Mouse (Mus musculus) heart, embryonic 13.5 days (tissue): ENCODE measurements around the gene Fbrsl1. TPM values are rescaled to one million over a fixed set of nuclear protein-coding genes. Genes with fewer than 3 reads are reported as not detected.

Experiments used
- ATAC-seq: fragments of 200-750 bp; cut with Nextera tagmentation; 2 replicates; pipeline ENCODE4 v1.8.0; 2017; ENCODE audit warnings: moderate TSS enrichment; ENCODE audit not compliant: insufficient number of reproducible peaks, low FRiP score, low TSS enrichment; ENCODE audit errors: extremely low read depth
- H3K27ac ChIP-seq: fragments of 300-500 bp; sonication (generic); replicated peaks from 2 replicates; pipeline ENCODE4 v1.5.1; 2015; ENCODE audit warnings: moderate library complexity, mild to moderate bottlenecking, inconsistent platforms
- H3K27me3 ChIP-seq: fragments of 300-500 bp; sonication (generic); replicated peaks from 2 replicates; pipeline ENCODE4 v1.6.1; 2015; ENCODE audit warnings: mild to moderate bottlenecking, inconsistent platforms
- H3K36me3 ChIP-seq: fragments of 300-500 bp; sonication (generic); 2 replicates; pipeline ENCODE4 v1.6.1; 2015; ENCODE audit warnings: mild to moderate bottlenecking, inconsistent platforms
- H3K4me1 ChIP-seq: fragments of 300-500 bp; sonication (generic); 2 replicates; pipeline ENCODE4 v1.6.1; 2015; ENCODE audit warnings: inconsistent platforms
- H3K4me2 ChIP-seq: fragments of 300-500 bp; sonication (generic); 2 replicates; pipeline ENCODE4 v1.6.1; 2015; ENCODE audit warnings: inconsistent platforms, mild to moderate bottlenecking, moderate library complexity
- H3K4me3 ChIP-seq: fragments of 300-500 bp; sonication (generic); 2 replicates; pipeline ENCODE4 v1.5.1; 2015; ENCODE audit warnings: moderate library complexity, mild to moderate bottlenecking, inconsistent platforms
- H3K9ac ChIP-seq: fragments of 300-500 bp; sonication (generic); 2 replicates; pipeline ENCODE4 v1.6.1; 2015; ENCODE audit warnings: inconsistent platforms, mild to moderate bottlenecking, moderate library complexity
- H3K9me3 ChIP-seq: fragments of 300-500 bp; sonication (generic); 2 replicates; pipeline ENCODE4 v1.6.1; 2016; ENCODE audit warnings: inconsistent platforms
- WGBS: fragments of 180-500 bp; shearing (Covaris S2); methylation state at CpG from one replicate; pipeline ENCODE4 v1.1.7; 2015; ENCODE audit warnings: mixed read lengths; 5-methylcytosine and 5-hydroxymethylcytosine counted together
- polyA plus RNA-seq: library from polyadenylated mRNA; unstranded; fragments of >200 nt; fragmentation: Nextera tagmentation; extraction: Ambion mirVana; gene quantifications from 2 replicates; pipeline ENCODE4 v1.2.1, GENCODE M21; 2015

Gene Fbrsl1
- polyA plus RNA-seq, 1 experiment from 2014 or later: 6.2 TPM

DNA sequence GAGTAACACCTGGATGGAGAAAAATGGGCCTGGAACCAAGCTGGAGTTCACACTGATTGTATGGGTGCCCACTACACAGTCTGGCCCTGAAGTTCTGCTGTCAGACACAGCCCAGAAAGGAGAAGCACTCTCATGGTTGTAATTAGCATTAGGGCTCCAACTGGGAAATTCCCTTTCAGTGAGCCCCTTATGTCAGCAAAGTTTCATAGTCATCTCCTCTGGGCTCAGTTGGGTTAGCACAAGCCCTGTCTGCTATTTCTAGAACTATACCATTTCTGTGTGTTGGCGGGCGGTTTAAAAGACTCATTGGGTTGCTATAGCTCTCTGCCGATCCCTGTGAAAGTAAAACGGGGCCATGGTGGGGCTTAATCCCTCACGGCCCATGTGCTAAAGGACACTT is 24.1 kb downstream of the Fbrsl1 start:
- H3K9me3 ChIP-seq: no peaks in the 10 kb centered on the region

DNA sequence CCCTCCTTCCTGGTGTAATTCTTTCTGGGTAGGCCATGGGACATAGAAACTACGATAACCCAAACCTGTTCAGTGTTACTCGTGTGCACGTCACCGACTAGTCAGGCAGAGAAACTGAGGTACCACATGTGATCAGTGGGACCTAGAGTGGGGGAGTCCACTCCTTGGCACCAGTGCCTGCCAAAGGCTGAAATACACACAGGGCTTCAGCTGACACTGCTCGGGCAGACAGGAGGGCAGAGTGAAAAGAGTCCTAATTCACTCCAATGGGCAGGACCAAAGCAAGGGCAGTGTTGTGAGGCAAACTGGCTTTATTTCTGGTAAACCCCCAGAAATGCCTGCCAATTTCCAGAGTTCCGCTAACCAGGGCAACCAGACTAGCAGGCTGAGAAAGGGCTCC is 26.9 kb downstream of the Fbrsl1 start:
- Histone ChIP-seq H3K9ac (no peak overlapping the region), H3K4me1 (peaks cover 24% of the 10 kb centered on the region), H3K36me3 (peaks cover 9% of the 10 kb centered on the region)

More for the DNA sequence above, 24.1 kb downstream of the Fbrsl1 start:
- Histone ChIP-seq H3K36me3 (peaks cover 9% of the 10 kb centered on the region), H3K9ac (no peak overlapping the region), H3K4me2 (no peak overlapping the region), H3K4me1 (peaks cover 4% of the 10 kb centered on the region), H3K4me3 (no peak overlapping the region), H3K27ac (no peak overlapping the region), H3K27me3 (no peaks in the 10 kb centered on the region)
- ATAC-seq: no peak
- WGBS: 89% methylated on average over 5 of the region's 5 CpGs

DNA sequence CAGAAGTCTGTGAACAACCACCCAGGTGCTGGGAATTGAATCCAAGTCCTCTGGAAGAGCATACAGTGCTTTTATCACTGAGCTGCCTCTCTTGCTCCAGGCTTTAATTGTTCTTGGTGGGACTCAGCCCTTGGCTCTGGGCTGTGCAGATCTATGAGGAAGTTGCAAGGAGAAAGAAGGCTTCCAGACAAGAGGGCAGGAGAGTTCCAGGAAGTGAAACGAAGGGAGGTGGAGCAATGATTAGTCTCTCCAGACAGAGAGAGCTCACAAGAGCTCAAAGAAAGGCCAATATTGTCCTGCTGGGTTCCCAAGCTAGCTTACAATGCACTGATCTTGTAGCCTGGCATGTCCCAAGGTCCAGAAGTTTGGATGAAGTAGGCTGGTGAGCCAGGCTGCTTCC is 27.4 kb downstream of the Fbrsl1 start:
- Histone ChIP-seq H3K4me2 (no peak overlapping the region), H3K4me3 (no peak overlapping the region), H3K27ac (no peak overlapping the region), H3K4me1 (peaks cover 29% of the 10 kb centered on the region), H3K9ac (no peak overlapping the region), H3K9me3 (no peaks in the 10 kb centered on the region), H3K36me3 (peaks cover 9% of the 10 kb centered on the region), H3K27me3 (no peaks in the 10 kb centered on the region)
- 67% methylated on average over 1 of the region's 1 CpGs for WGBS
- no peak for ATAC-seq

More for the DNA sequence above, 26.9 kb downstream of the Fbrsl1 start:
- no peak overlapping the region for H3K27ac ChIP-seq
- H3K9me3 ChIP-seq: no peaks in the 10 kb centered on the region
- no peak for ATAC-seq
- 92% methylated on average over 6 of the region's 6 CpGs for WGBS
- no peaks in the 10 kb centered on the region for H3K27me3 ChIP-seq
- no peak overlapping the region for H3K4me3 ChIP-seq
- H3K4me2 ChIP-seq: no peak overlapping the region

DNA sequence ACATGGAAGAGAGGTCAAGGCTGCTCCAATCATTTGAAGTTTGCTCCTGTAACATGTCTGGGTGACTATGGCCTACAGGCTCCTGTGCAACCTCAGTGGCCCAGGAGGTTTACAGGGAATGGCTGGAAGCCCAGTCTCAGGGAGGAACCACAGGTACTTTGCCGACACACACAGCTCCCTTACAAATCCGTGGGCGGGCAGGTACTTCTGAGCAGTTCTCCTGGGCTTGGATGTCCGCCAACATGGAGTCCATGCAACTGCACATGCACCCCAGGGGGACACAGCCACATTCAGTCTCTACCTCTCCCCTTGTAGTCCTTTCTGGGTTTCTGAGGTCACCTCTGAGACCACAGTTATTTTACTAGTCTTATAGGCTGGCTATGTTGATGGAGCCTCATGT is 28.1 kb downstream of the Fbrsl1 start:
- Histone ChIP-seq H3K27ac (no peak overlapping the region), H3K9me3 (no peaks in the 10 kb centered on the region), H3K36me3 (peaks cover 14% of the 10 kb centered on the region), H3K27me3 (no peaks in the 10 kb centered on the region), H3K4me2 (no peak overlapping the region), H3K4me1 (peaks cover 36% of the 10 kb centered on the region), H3K4me3 (no peak overlapping the region), H3K9ac (no peak overlapping the region)
- ATAC-seq: no peak
- 84% methylated on average over 4 of the region's 4 CpGs for WGBS

DNA sequence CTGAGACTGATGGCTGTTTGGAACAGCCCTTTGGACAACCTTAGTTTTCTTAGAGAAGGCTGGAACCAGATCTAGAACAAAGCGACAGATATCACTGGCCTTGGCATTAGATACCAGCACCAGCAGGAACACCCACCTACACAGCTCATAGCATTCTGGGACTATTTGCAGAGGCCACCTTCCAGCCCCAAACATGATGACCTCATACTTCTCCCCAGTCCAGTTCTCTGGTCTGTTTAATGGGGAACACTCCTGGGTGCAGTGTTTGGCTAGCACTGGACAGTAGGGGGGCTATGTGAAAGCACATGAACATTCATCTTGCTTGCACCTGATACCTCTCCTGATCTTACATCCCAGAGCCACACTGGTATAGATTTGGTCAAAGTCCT is 29.8 kb downstream of the Fbrsl1 start:
- WGBS: 71% methylated on average over 1 of the region's 1 CpGs

DNA sequence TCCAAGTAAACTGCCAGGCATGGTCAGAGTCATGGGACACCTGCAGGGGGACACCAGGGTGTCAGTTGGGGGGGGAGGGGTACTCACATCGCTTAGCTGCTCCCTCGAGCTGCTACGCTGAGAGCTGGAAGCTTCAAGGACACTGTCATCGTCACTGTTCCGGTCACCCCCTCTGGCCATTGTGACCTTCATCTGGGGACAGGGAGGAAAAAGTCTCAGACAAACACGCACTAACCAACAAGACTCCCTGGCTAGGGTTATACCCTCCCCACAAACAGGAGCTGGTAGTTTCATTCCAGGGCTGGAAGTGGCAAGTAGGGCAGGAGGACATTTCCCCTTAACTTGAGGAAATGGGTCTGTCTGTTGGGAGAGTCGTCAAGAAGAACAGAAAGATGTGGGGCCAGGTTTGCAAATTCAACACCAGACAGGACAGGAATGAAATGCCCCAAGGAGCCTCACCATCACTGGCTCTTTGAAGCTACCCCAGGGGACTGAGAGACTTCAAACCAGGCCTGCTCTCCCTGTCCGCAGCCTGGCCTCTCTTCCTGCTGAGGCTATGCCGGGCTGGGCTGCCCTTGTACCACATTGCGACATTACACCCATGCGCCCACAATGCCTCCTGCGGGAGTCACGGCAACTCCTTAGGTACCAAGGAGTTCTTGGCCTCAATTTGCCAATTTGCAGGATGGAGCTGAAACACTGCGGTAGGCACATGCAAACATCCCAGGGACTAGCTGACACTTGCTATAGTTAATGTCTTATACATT is 30.4 kb downstream of the Fbrsl1 start:
- H3K9ac ChIP-seq: no peak overlapping the region
- no peak overlapping the region for H3K27ac ChIP-seq
- WGBS: 53% methylated on average over 14 of the region's 14 CpGs
- no peak for ATAC-seq
- no peak overlapping the region for H3K4me2 ChIP-seq
- no peak overlapping the region for H3K4me3 ChIP-seq
- H3K36me3 ChIP-seq: peaks cover 11% of the 10 kb centered on the region
- H3K9me3 ChIP-seq: no peaks in the 10 kb centered on the region
- peaks cover 36% of the 10 kb centered on the region for H3K4me1 ChIP-seq
- no peaks in the 10 kb centered on the region for H3K27me3 ChIP-seq

More for the DNA sequence above, 29.8 kb downstream of the Fbrsl1 start:
- Histone ChIP-seq H3K4me2 (no peak overlapping the region), H3K27ac (no peak overlapping the region), H3K36me3 (peaks cover 11% of the 10 kb centered on the region), H3K9me3 (no peaks in the 10 kb centered on the region), H3K4me1 (peaks cover 36% of the 10 kb centered on the region), H3K27me3 (no peaks in the 10 kb centered on the region), H3K9ac (no peak overlapping the region), H3K4me3 (no peak overlapping the region)
- ATAC-seq: no peak

DNA sequence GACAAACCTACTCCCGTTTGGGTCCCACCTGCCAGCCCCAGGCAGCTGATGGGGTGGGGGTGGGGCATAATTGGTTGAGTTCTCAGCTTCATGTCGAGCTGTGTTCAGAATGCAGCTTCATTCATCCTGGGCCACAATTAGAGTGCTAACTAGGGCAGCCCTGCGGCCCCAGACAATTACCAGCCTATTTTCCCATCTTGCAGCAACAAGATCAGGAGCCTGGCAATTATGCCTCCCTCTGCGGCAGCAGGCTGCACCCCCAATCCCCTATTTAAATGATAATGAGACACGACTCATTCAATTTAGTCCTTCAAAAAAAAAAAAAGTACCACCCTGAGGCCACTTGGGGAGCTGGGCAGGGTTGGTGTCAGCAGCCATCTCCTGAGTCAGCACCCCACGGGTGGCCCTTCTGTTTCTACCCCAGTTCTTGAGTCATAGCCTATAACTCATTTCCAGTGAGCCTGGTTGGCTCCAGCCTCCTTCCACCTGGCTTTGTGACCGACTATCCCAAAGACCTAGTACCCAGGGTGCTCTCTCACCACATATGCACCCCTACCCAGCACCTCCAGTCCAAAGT is 31.4 kb downstream of the Fbrsl1 start:
- H3K4me2 ChIP-seq: no peak overlapping the region
- H3K4me1 ChIP-seq: peaks cover 36% of the 10 kb centered on the region
- peaks cover 11% of the 10 kb centered on the region for H3K36me3 ChIP-seq
- H3K27me3 ChIP-seq: no peaks in the 10 kb centered on the region
- no peak overlapping the region for H3K9ac ChIP-seq
- peak overlapping the region; percentile 42 for H3K27ac ChIP-seq
- H3K9me3 ChIP-seq: no peaks in the 10 kb centered on the region
- WGBS: 27% methylated on average over 7 of the region's 7 CpGs
- no peak overlapping the region for H3K4me3 ChIP-seq
- no peak for ATAC-seq

DNA sequence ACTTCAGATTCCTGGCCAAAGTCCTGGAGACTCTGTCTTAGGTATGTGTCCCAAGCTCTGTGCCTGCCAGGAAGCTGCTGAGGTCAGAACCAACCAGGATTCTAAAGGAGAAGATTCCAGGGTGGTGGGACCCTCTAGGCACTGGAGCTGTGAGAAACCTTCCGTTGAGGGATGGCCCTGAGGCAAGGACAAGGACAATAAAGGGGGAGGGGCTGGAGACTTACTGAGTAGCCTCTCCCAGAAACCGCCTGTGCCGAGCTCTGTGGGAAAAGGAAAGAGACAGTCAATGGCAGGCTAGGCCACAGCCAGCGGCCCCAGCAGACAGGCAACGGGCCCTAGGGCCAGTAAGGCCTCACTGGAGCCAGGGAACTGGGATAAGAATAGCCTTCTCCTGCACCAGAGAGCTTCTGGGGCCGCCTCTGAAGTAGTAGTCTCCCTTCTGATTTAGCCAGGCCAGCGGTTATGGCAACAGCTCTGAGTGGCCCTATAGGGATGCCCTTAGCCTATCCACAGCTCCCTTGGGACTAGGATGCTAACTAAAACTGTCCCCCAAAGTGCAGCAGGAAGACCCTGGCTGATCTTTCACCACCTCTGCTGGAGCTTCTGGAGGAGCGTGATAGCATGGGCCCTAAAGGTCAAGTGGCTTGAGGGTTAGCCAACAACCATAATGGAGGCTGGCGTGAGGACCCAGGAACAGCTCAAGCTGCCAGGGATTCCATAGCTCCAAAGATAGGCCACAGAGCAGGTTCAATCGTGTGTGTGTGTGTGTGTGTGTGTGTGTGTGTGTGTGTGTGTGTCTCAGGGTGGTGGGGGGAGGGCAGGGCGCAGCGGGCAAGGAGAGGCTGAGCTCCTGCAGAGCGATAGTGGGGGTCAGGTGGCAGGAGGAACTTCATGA is 32.2 kb downstream of the Fbrsl1 start:
- H3K27ac ChIP-seq: peak overlapping the region; percentile 45
- peaks cover 17% of the 10 kb centered on the region for H3K36me3 ChIP-seq
- no peak overlapping the region for H3K4me2 ChIP-seq
- no peaks in the 10 kb centered on the region for H3K27me3 ChIP-seq
- 43% methylated on average over 13 of the region's 13 CpGs for WGBS
- H3K9ac ChIP-seq: peak overlapping the region; percentile 47; the same call in 1 of the 2 replicates
- no peak overlapping the region for H3K4me3 ChIP-seq
- ATAC-seq: no peak
- H3K9me3 ChIP-seq: no peaks in the 10 kb centered on the region
- peaks cover 36% of the 10 kb centered on the region for H3K4me1 ChIP-seq

DNA sequence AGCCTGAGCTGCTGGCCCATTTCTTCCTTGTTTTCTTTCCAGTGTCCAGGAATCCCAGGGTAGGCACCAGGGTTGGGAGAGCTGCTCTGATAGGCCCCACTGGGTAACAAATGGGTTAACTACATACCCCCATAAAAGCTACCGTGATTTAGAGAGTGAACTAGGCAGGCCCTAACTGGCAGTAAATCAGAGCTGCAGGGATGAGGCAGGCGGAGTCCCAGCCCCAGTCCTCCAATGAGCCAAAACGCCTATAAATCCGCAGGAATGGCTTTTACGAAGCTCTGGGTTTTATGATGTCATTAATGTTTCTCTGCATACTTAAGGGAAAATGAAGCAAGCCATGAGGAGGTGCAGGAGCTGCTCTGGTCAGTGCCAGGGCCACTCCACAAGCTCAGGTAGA is 33.3 kb downstream of the Fbrsl1 start:
- H3K4me3 ChIP-seq: no peak overlapping the region

DNA sequence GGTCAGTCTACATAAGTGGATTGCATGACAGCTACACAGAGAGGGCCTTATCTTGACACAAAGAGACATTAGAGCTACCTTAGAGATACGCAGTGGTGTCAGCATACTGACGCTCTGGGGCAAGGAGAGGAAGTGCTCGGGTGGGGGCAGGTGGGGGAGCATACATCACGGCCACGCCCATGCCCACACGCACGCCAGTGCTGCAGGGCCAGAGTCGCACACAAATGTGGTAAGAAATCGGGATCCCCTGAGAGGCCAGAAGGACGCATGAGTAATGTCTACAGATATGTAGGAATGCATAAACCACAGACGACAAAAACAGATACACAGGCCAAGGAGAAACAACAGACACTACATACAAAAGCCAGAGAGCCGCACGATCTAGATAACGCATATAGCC is 35.3 kb downstream of the Fbrsl1 start:
- H3K36me3 ChIP-seq: peaks cover 33% of the 10 kb centered on the region
- H3K4me3 ChIP-seq: no peak overlapping the region
- no peaks in the 10 kb centered on the region for H3K27me3 ChIP-seq
- WGBS: 75% methylated on average over 14 of the region's 14 CpGs
- no peak overlapping the region for H3K27ac ChIP-seq
- no peak overlapping the region for H3K4me2 ChIP-seq
- H3K9ac ChIP-seq: no peak overlapping the region
- no peaks in the 10 kb centered on the region for H3K9me3 ChIP-seq
- peaks cover 28% of the 10 kb centered on the region for H3K4me1 ChIP-seq
- ATAC-seq: no peak

More for the DNA sequence above, 33.3 kb downstream of the Fbrsl1 start:
- no peaks in the 10 kb centered on the region for H3K9me3 ChIP-seq
- H3K36me3 ChIP-seq: peaks cover 25% of the 10 kb centered on the region
- peaks cover 36% of the 10 kb centered on the region for H3K4me1 ChIP-seq
- H3K4me2 ChIP-seq: no peak overlapping the region
- H3K27ac ChIP-seq: no peak overlapping the region
- H3K27me3 ChIP-seq: no peaks in the 10 kb centered on the region
- H3K9ac ChIP-seq: no peak overlapping the region
- ATAC-seq: no peak
- WGBS: 85% methylated on average over 5 of the region's 5 CpGs

DNA sequence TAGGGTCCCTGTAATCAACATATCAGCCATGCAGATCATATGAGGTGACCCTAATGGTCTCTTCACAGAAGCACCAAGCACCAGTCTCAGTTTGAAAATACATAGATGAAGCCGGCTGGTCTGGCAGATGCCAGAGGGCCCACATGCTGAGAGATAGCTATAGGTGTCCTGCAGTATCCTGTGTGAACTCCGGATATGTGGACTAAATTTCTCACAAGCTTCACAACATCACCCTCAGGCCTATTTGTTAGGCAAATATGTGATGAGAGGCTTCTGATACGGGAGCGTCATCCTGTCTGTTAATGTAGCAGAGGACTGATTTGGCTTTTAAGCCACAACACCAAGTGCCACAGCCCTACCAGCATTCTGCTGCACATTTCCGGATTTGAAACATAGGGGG is 37.9 kb downstream of the Fbrsl1 start:
- no peak for ATAC-seq
- H3K9me3 ChIP-seq: no peaks in the 10 kb centered on the region
- H3K4me2 ChIP-seq: no peak overlapping the region
- peaks cover 35% of the 10 kb centered on the region for H3K36me3 ChIP-seq
- no peak overlapping the region for H3K4me3 ChIP-seq
- H3K27me3 ChIP-seq: no peaks in the 10 kb centered on the region
- peaks cover 12% of the 10 kb centered on the region for H3K4me1 ChIP-seq
- no peak overlapping the region for H3K27ac ChIP-seq
- H3K9ac ChIP-seq: no peak overlapping the region
- WGBS: 85% methylated on average over 5 of the region's 5 CpGs
